Mouse (Mus musculus): ENCODE data around the gene Hectd4. TPM values are rescaled to one million over a fixed set of nuclear protein-coding genes. Genes with fewer than 3 reads are reported as not detected.
"Not testable (repeated sequence)": the region's sequence is repeated elsewhere in the genome, so short reads cannot be mapped to it uniquely, and the experiment has no call there.

Gene Hectd4
- polyA plus RNA-seq, 1 experiment from 2014 or later = 20.1 TPM

DNA sequence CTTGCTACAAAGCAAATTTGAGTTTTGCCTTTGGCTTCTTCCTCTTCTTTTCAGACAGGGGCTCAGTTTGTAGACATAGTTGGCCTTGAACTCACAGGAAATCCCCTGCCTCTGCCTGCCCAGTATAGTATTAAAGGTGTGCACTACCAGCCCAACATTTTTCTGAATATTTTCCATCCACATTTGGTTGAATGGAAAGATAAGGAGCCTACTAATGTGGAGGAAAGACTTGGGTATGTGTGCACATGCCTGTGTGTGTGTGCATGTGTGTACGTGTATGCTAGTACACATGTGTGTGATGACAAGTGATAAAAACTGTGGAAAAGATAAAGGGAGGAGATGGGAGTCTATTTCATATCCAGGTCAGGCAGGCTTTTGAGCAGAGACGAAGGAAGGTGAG lies 5.8 kb downstream of the Hectd4 start:
- H3K9me3 ChIP-seq (ENCODE audit: control insufficient read depth, low read length) = no peaks in the 10 kb centered on the region
- H3K36me3 ChIP-seq (ENCODE audit: control insufficient read depth, insufficient read depth) = no peaks in the 10 kb centered on the region
- no peak overlapping the region for H3K4me3 ChIP-seq (replicated peaks; ENCODE audit: low read length)
- H3K9ac ChIP-seq (replicated peaks; ENCODE audit: low read depth, low read length) = no peak overlapping the region
- WGBS = 87% methylated on average over 2 of the region's 2 CpGs
- no peak overlapping the region for H3K4me2 ChIP-seq (ENCODE audit: low read length)
- peaks cover 15% of the 10 kb centered on the region for H3K4me1 ChIP-seq (replicated peaks; ENCODE audit: control insufficient read depth, insufficient read depth, low read length)
- ATAC-seq = no peak
- H3K27me3 ChIP-seq (replicated peaks; ENCODE audit: control insufficient read depth, insufficient read depth, low read length) = no peaks in the 10 kb centered on the region
- no peak overlapping the region for H3K27ac ChIP-seq (ENCODE audit: low read length)

DNA sequence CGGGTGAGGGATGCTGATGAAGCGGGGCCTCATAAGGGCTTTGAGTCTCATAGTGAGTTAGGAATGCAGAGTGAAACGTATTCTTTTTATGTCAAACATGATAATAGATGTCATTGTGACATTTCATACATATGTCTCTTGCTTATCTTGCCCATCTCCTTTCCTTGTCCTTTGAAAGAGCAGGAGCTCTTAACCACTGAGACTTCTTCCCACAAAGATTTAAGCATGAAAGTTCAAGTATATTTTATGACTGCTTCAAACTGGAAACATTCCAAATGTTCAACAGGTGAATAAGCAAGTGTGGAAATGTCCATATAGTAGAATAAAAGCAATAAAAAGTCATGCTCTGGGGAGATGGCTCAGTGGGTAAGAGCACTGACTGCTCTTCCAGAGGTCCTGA lies 6.4 kb downstream of the Hectd4 start:
- 65% methylated on average over 3 of the region's 3 CpGs for WGBS
- no peak overlapping the region for H3K9ac ChIP-seq (replicated peaks; ENCODE audit: low read depth, low read length)
- no peaks in the 10 kb centered on the region for H3K36me3 ChIP-seq (ENCODE audit: control insufficient read depth, insufficient read depth)
- H3K4me1 ChIP-seq (replicated peaks; ENCODE audit: control insufficient read depth, insufficient read depth, low read length) = peaks cover 15% of the 10 kb centered on the region
- no peak overlapping the region for H3K4me3 ChIP-seq (replicated peaks; ENCODE audit: low read length)
- H3K27me3 ChIP-seq (replicated peaks; ENCODE audit: control insufficient read depth, insufficient read depth, low read length) = no peaks in the 10 kb centered on the region
- no peak overlapping the region for H3K27ac ChIP-seq (ENCODE audit: low read length)
- ATAC-seq = no peak
- no peak overlapping the region for H3K4me2 ChIP-seq (ENCODE audit: low read length)
- H3K9me3 ChIP-seq (ENCODE audit: control insufficient read depth, low read length) = no peaks in the 10 kb centered on the region

DNA sequence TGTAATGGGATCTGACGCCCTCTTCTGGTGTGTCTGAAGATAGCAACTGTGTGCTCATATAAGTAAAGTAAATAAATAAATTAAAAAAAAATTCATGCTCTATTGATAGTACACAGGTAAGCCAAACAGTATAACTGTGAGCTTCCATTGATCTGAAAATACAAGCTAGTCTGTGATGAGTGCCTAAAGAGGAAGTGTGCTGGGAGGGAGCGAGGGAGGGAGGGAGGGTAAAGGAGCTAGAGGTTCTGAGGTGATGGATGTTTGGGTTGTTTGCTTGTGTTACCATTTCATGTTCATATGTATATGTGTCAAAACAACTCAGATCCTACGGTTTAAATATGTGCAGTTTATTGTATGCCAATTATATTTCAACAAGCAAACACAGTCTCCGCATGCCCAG lies 6.8 kb downstream of the Hectd4 start:
- H3K36me3 ChIP-seq (ENCODE audit: control insufficient read depth, insufficient read depth) = no peaks in the 10 kb centered on the region
- ATAC-seq = no peak
- no peak overlapping the region for H3K4me3 ChIP-seq (replicated peaks; ENCODE audit: low read length)
- 71% methylated on average over 4 of the region's 4 CpGs for WGBS
- no peaks in the 10 kb centered on the region for H3K9me3 ChIP-seq (ENCODE audit: control insufficient read depth, low read length)
- no peaks in the 10 kb centered on the region for H3K27me3 ChIP-seq (replicated peaks; ENCODE audit: control insufficient read depth, insufficient read depth, low read length)
- H3K4me1 ChIP-seq (replicated peaks; ENCODE audit: control insufficient read depth, insufficient read depth, low read length) = peaks cover 14% of the 10 kb centered on the region
- H3K27ac ChIP-seq (ENCODE audit: low read length) = no peak overlapping the region
- no peak overlapping the region for H3K4me2 ChIP-seq (ENCODE audit: low read length)
- H3K9ac ChIP-seq (replicated peaks; ENCODE audit: low read depth, low read length) = no peak overlapping the region

DNA sequence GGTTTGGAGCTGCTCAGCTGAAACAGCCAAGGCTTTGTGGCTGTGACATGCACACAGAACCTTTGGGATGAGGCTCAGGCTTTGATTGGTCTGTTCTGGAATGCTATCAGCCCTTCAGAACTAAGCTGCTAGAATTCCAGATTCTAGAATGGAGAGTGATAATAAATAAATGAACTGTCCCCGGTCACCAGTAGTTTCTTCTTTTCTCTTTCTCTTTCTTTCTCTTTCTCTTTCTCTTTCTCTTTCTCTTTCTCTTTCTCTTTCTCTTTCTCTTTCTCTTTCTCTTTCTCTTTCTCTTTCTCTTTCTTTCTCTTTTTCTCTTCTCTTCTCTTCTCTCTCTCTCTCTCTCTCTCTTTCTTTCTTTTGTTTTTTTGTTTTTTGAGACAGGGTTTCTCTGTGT lies 7.3 kb downstream of the Hectd4 start:
- H3K9me3 ChIP-seq (ENCODE audit: control insufficient read depth, low read length); H3K9ac ChIP-seq (replicated peaks; ENCODE audit: low read depth, low read length); H3K4me3 ChIP-seq (replicated peaks; ENCODE audit: low read length); H3K4me1 ChIP-seq (replicated peaks; ENCODE audit: control insufficient read depth, insufficient read depth, low read length); H3K27ac ChIP-seq (ENCODE audit: low read length); H3K4me2 ChIP-seq (ENCODE audit: low read length); H3K27me3 ChIP-seq (replicated peaks; ENCODE audit: control insufficient read depth, insufficient read depth, low read length); H3K36me3 ChIP-seq (ENCODE audit: control insufficient read depth, insufficient read depth); ATAC-seq: not testable (repeated sequence)
- WGBS = 83% methylated on average over 1 of the region's 1 CpGs

DNA sequence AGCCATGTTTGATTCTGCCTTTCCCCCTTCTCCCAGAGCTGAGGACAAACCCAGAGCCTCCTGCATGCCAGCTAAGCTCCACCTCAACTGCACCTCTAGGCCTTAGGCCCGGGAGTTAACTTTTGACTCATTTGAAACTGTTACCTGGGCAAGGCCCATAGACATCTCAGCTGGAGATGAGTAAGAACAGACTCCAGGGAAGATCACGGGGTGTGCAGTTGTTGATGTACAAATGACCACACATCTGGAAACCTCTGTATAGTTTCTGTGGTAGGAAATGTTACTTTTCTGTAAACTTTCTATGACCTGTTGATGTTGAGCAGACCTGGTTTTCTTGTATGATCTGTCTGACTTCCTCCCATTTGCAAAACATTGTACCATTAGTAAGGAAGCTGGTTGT lies 9.2 kb downstream of the Hectd4 start:
- 96% methylated on average over 2 of the region's 2 CpGs for WGBS
- no peak for ATAC-seq
- H3K27ac ChIP-seq (ENCODE audit: low read length) = no peak overlapping the region
- no peak overlapping the region for H3K4me3 ChIP-seq (replicated peaks; ENCODE audit: low read length)
- no peak overlapping the region for H3K4me2 ChIP-seq (ENCODE audit: low read length)
- H3K27me3 ChIP-seq (replicated peaks; ENCODE audit: control insufficient read depth, insufficient read depth, low read length) = no peaks in the 10 kb centered on the region
- no peaks in the 10 kb centered on the region for H3K36me3 ChIP-seq (ENCODE audit: control insufficient read depth, insufficient read depth)
- H3K4me1 ChIP-seq (replicated peaks; ENCODE audit: control insufficient read depth, insufficient read depth, low read length) = peaks cover 3% of the 10 kb centered on the region
- H3K9ac ChIP-seq (replicated peaks; ENCODE audit: low read depth, low read length) = no peak overlapping the region
- H3K9me3 ChIP-seq (ENCODE audit: control insufficient read depth, low read length) = no peaks in the 10 kb centered on the region

DNA sequence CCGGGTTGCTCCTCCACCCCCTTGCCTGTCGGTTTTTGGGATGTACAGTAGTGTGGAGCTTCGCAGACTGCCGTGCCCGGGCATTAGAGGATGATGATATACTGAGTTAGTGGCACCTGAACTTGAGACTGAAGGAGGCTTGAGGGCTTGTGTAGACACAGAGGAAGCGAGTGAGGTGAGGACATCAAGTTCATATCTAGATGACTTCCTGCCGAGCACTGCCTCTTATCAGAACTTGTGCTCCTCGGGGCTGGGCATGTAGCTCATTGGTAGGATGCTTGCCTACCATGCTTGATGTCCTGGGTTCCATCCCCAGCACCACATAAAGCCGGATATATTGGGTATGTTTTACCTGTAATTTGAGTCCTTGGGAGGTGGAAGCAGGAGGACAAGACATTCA lies 10.8 kb downstream of the Hectd4 start:
- H3K4me1 ChIP-seq (replicated peaks; ENCODE audit: control insufficient read depth, insufficient read depth, low read length) = peaks cover 3% of the 10 kb centered on the region
- H3K27me3 ChIP-seq (replicated peaks; ENCODE audit: control insufficient read depth, insufficient read depth, low read length) = no peaks in the 10 kb centered on the region
- no peak for ATAC-seq
- no peaks in the 10 kb centered on the region for H3K9me3 ChIP-seq (ENCODE audit: control insufficient read depth, low read length)
- H3K4me3 ChIP-seq (replicated peaks; ENCODE audit: low read length) = no peak overlapping the region
- no peaks in the 10 kb centered on the region for H3K36me3 ChIP-seq (ENCODE audit: control insufficient read depth, insufficient read depth)
- no peak overlapping the region for H3K9ac ChIP-seq (replicated peaks; ENCODE audit: low read depth, low read length)
- no peak overlapping the region for H3K27ac ChIP-seq (ENCODE audit: low read length)
- 96% methylated on average over 9 of the region's 9 CpGs for WGBS
- no peak overlapping the region for H3K4me2 ChIP-seq (ENCODE audit: low read length)

DNA sequence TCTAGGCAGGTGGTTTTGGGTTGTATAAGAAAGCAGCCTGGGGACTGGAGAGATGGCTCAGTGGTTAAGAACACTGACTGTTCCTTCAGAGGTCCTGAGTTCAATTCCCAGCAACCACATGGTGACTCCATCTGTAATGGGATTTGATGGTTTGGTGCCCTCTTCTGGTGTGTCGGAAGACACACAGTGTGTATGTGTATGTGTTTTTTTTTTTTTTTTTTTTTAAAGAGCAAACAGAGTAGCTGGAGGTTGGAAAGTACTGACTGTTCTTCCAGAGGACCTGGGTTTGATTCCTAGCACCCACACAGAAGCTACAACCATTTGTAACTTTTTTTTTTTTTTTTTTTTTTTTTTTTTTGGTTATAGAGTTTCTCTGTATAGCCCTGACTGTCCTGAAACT lies 12.8 kb downstream of the Hectd4 start:
- H3K9me3 ChIP-seq (ENCODE audit: control insufficient read depth, low read length) = no peaks in the 10 kb centered on the region
- 94% methylated on average over 1 of the region's 1 CpGs for WGBS
- no peaks in the 10 kb centered on the region for H3K36me3 ChIP-seq (ENCODE audit: control insufficient read depth, insufficient read depth)
- H3K4me3 ChIP-seq (replicated peaks; ENCODE audit: low read length) = no peak overlapping the region
- H3K9ac ChIP-seq (replicated peaks; ENCODE audit: low read depth, low read length) = no peak overlapping the region
- no peak for ATAC-seq
- no peaks in the 10 kb centered on the region for H3K27me3 ChIP-seq (replicated peaks; ENCODE audit: control insufficient read depth, insufficient read depth, low read length)
- H3K4me2 ChIP-seq (ENCODE audit: low read length) = no peak overlapping the region
- peaks cover 5% of the 10 kb centered on the region; the same call in 1 of the 2 replicates for H3K4me1 ChIP-seq (replicated peaks; ENCODE audit: control insufficient read depth, insufficient read depth, low read length)
- no peak overlapping the region for H3K27ac ChIP-seq (ENCODE audit: low read length)

DNA sequence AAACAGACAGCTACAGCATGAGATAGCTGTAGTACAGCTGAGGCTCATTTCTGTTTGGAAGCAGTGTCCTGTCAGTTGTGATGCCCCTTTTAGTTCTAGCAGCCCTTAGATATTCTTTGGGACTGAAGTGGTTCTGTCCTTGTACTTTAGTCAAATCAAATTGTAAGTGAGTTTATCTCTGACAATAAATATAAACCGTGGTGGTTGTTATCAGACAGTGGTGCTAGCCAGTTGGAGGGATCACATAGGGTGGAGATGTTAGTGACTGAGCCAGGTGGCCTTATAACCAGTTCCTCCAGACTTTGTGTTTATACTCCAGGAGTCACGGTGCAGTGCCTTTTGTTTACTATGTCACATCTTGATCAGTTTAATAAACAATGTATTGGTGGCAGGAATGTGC lies 13.7 kb downstream of the Hectd4 start:
- no peak for ATAC-seq
- Histone ChIP-seq H3K4me3 (replicated peaks; ENCODE audit: low read length) (no peak overlapping the region), H3K4me1 (replicated peaks; ENCODE audit: control insufficient read depth, insufficient read depth, low read length) (peaks cover 5% of the 10 kb centered on the region; the same call in 1 of the 2 replicates), H3K9ac (replicated peaks; ENCODE audit: low read depth, low read length) (no peak overlapping the region), H3K4me2 (ENCODE audit: low read length) (no peak overlapping the region), H3K27ac (ENCODE audit: low read length) (no peak overlapping the region), H3K36me3 (ENCODE audit: control insufficient read depth, insufficient read depth) (no peaks in the 10 kb centered on the region), H3K9me3 (ENCODE audit: control insufficient read depth, low read length) (no peaks in the 10 kb centered on the region), H3K27me3 (replicated peaks; ENCODE audit: control insufficient read depth, insufficient read depth, low read length) (no peaks in the 10 kb centered on the region)
- 85% methylated on average over 2 of the region's 2 CpGs for WGBS

DNA sequence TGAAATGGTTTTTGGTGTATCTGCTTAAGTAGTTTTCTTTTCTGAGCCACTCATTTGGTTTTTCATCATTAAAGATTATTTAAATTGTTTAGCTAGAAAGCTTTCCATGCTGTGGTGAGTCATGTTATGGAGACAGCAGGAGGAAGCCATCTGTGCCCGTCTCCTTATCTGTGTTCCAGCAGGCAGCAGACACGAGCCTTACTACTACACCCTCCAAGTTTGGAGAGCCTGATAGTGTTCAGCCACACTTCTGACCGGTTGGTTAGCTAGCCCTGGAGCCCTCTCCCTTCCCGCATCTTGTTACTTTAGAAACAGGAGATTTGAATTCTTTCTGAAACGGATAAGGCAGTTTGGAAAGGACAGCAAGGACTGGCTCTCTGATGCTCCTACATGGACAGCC lies 16.2 kb downstream of the Hectd4 start:
- no peaks in the 10 kb centered on the region for H3K27me3 ChIP-seq (replicated peaks; ENCODE audit: control insufficient read depth, insufficient read depth, low read length)
- H3K36me3 ChIP-seq (ENCODE audit: control insufficient read depth, insufficient read depth) = no peaks in the 10 kb centered on the region
- no peaks in the 10 kb centered on the region for H3K9me3 ChIP-seq (ENCODE audit: control insufficient read depth, low read length)
- H3K4me1 ChIP-seq (replicated peaks; ENCODE audit: control insufficient read depth, insufficient read depth, low read length) = peaks cover 12% of the 10 kb centered on the region; the same call in 1 of the 2 replicates
- no peak overlapping the region for H3K4me2 ChIP-seq (ENCODE audit: low read length)
- WGBS = 68% methylated on average over 5 of the region's 5 CpGs
- no peak overlapping the region for H3K27ac ChIP-seq (ENCODE audit: low read length)
- no peak for ATAC-seq
- no peak overlapping the region for H3K9ac ChIP-seq (replicated peaks; ENCODE audit: low read depth, low read length)
- H3K4me3 ChIP-seq (replicated peaks; ENCODE audit: low read length) = no peak overlapping the region

DNA sequence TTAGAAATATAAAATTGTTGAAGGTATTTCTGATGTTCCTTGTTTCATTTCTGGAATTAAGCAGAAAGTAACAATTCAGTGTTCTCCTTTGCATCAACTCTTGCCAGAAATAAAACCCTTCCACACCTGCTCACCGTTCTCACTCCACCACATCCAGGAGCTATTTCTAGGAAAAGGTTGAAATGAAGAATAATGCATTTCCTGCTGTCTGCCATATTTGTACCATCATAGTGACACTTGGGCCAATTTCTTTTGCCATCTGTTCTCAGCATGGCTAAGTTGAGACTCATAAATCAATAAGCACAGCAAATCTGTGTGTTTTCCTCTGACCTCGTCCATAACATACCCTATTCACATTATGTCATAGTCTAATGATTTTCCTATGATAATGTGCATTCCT lies 18.2 kb downstream of the Hectd4 start:
- Histone ChIP-seq H3K4me1 (replicated peaks; ENCODE audit: control insufficient read depth, insufficient read depth, low read length) (peaks cover 12% of the 10 kb centered on the region; the same call in 1 of the 2 replicates), H3K27me3 (replicated peaks; ENCODE audit: control insufficient read depth, insufficient read depth, low read length) (no peaks in the 10 kb centered on the region), H3K4me3 (replicated peaks; ENCODE audit: low read length) (no peak overlapping the region), H3K36me3 (ENCODE audit: control insufficient read depth, insufficient read depth) (no peaks in the 10 kb centered on the region), H3K9me3 (ENCODE audit: control insufficient read depth, low read length) (no peaks in the 10 kb centered on the region), H3K27ac (ENCODE audit: low read length) (no peak overlapping the region), H3K4me2 (ENCODE audit: low read length) (no peak overlapping the region), H3K9ac (replicated peaks; ENCODE audit: low read depth, low read length) (no peak overlapping the region)
- 67% methylated on average over 2 of the region's 2 CpGs for WGBS
- no peak for ATAC-seq
